ENCODE assay signal across 8 mouse cellular contexts in genomic region chr10:59149956-59150383, GRCm38 (mm10).
DNase-seq lines count a peak whose midpoint lies in the region; ATAC-seq lines count a peak whose summit lies in the region.

No protein-coding gene starts in this region.

- H3K9me3 ChIP-seq in intestine, embryonic 14.5 days (ENCODE audit: control insufficient read depth, low read length): no peaks in the 10 kb centered on the region
- peaks cover 7% of the 10 kb centered on the region; the same call in 1 of the 2 replicates for H3K9me3 ChIP-seq in limb, embryonic 12.5 days

- 27% methylated on average over 8 of the region's 8 CpGs for WGBS in intestine, embryonic 14.5 days
- WGBS in limb, embryonic 12.5 days: 22% methylated on average over 8 of the region's 8 CpGs

- H3K4me1 ChIP-seq in intestine, embryonic 14.5 days (replicated peaks; ENCODE audit: control insufficient read depth, insufficient read depth, low read length): no peaks in the 10 kb centered on the region
- H3K4me1 ChIP-seq in limb, embryonic 12.5 days (replicated peaks): no peaks in the 10 kb centered on the region

- H3K4me2 ChIP-seq in intestine, embryonic 14.5 days (ENCODE audit: low read length): no peak overlapping the region
- peak overlapping the region; percentile 35 for H3K4me2 ChIP-seq in limb, embryonic 12.5 days

- H3K36me3 ChIP-seq in intestine, embryonic 14.5 days (ENCODE audit: control insufficient read depth, insufficient read depth, low read length): no peaks in the 10 kb centered on the region
- H3K36me3 ChIP-seq in limb, embryonic 12.5 days: no peaks in the 10 kb centered on the region

- no peak overlapping the region for H3K27ac ChIP-seq in intestine, embryonic 14.5 days (ENCODE audit: low read depth)
- H3K27ac ChIP-seq in limb, embryonic 12.5 days: no peak overlapping the region

- H3K4me3 ChIP-seq in intestine, embryonic 14.5 days (ENCODE audit: low read depth, low read length): no peak overlapping the region
- no peak overlapping the region for H3K4me3 ChIP-seq in limb, embryonic 12.5 days (replicated peaks)

- no peaks in the 10 kb centered on the region for H3K27me3 ChIP-seq in intestine, embryonic 14.5 days (replicated peaks; ENCODE audit: control insufficient read depth, insufficient read depth, low read length)
- H3K27me3 ChIP-seq in limb, embryonic 12.5 days: no peaks in the 10 kb centered on the region

- ATAC-seq in intestine, embryonic 14.5 days (replicated peaks; ENCODE audit: low FRiP score, low TSS enrichment, low read depth): 0 out of 2 replicates have a peak, but pooled peaks have one; percentile 58
- ATAC-seq in limb, embryonic 12.5 days (ENCODE audit: insufficient number of reproducible peaks, insufficient read depth, low FRiP score, low TSS enrichment, low read depth): no peak
- no peak for ATAC-seq in inflammation-experienced regulatory T-cells, adult 6 months

- peak; percentile 26 to 27 for DNase-seq in B cell, adult 2 months
- peak; percentile 50 for DNase-seq in MEL-GATA-1-ER (ENCODE audit: extremely low read depth, low read depth)
- peak; percentile 21 to 48 for DNase-seq in cerebellum, postnatal 25 days
- DNase-seq in gastrocnemius, postnatal 25 days: peak; percentile 18
- peak; percentile 61 for DNase-seq in intestine, embryonic 14.5 days (ENCODE audit: low spot score)
- DNase-seq in naive thymus-derived CD4-positive, alpha-beta T cell, adult 2 months (ENCODE audit: low read depth): peak; percentile 43

- no peak overlapping the region for H3K9ac ChIP-seq in intestine, embryonic 14.5 days (ENCODE audit: low read length)
- H3K9ac ChIP-seq in limb, embryonic 12.5 days (replicated peaks): no peak overlapping the region
